Mouse (Mus musculus): Measurements from ENCODE around the gene Prmt8.

The Prmt8 gene

GRCm38 (mm10) chr6:127739921-127740320, 29.4 kb downstream of the Prmt8 start:
- DNase-seq (ENCODE audit: low spot score in 2 of 2), result no peak

- DNase-seq (ENCODE audit: low spot score in 2 of 2), result no peak
Measured at GRCm38 (mm10) chr6:127735130-127735981, 33.9 kb downstream of the Prmt8 start.

GRCm38 (mm10) chr6:127723126-127723525, 46.1 kb downstream of the Prmt8 start:
- DNase-seq (ENCODE audit: low spot score in 2 of 2), result no peak

- DNase-seq (ENCODE audit: low spot score in 2 of 2), result no peak
Measured at GRCm38 (mm10) chr6:127719875-127720274, 49.4 kb downstream of the Prmt8 start.

GRCm38 (mm10) chr6:127717239-127718137, 51.8 kb downstream of the Prmt8 start:
- no peak for DNase-seq (ENCODE audit: low spot score in 2 of 2)

- DNase-seq (ENCODE audit: low spot score in 2 of 2), result no peak
Measured at GRCm38 (mm10) chr6:127715428-127715827, 53.8 kb downstream of the Prmt8 start.

GRCm38 (mm10) chr6:127714906-127715305, 54.4 kb downstream of the Prmt8 start:
- DNase-seq (ENCODE audit: low spot score in 2 of 2), result no peak

GRCm38 (mm10) chr6:127708218-127708628, 61.0 kb downstream of the Prmt8 start:
- DNase-seq (ENCODE audit: low spot score in 2 of 2), result no peak

- DNase-seq (ENCODE audit: low spot score in 2 of 2), result no peak
Measured at GRCm38 (mm10) chr6:127701036-127701783, 68.1 kb downstream of the Prmt8 start.

- no peak for DNase-seq (ENCODE audit: low spot score in 2 of 2)
Measured at GRCm38 (mm10) chr6:127693681-127694080, 75.6 kb downstream of the Prmt8 start.

GRCm38 (mm10) chr6:127692298-127692697, 77.0 kb downstream of the Prmt8 start:
- no peak for DNase-seq (ENCODE audit: low spot score in 2 of 2)

GRCm38 (mm10) chr6:127687181-127687860, 82.0 kb downstream of the Prmt8 start:
- DNase-seq (ENCODE audit: low spot score in 2 of 2), result no peak

- no peak for DNase-seq (ENCODE audit: low spot score in 2 of 2)
Measured at GRCm38 (mm10) chr6:127684981-127685380, 84.3 kb downstream of the Prmt8 start.

- no peak for DNase-seq (ENCODE audit: low spot score in 2 of 2)
Measured at GRCm38 (mm10) chr6:127683561-127683960, 85.7 kb downstream of the Prmt8 start.

GRCm38 (mm10) chr6:127680784-127681183, 88.5 kb downstream of the Prmt8 start:
- DNase-seq (ENCODE audit: low spot score in 2 of 2), result no peak

GRCm38 (mm10) chr6:127678998-127679397, 90.3 kb downstream of the Prmt8 start:
- DNase-seq (ENCODE audit: low spot score in 2 of 2), result no peak

- no peak for DNase-seq (ENCODE audit: low spot score in 2 of 2)
Measured at GRCm38 (mm10) chr6:127678320-127678719, 91.0 kb downstream of the Prmt8 start.

GRCm38 (mm10) chr6:127676866-127677265, 92.4 kb downstream of the Prmt8 start:
- DNase-seq (ENCODE audit: low spot score in 2 of 2), result no peak

- no peak for DNase-seq (ENCODE audit: low spot score in 2 of 2)
Measured at GRCm38 (mm10) chr6:127672071-127672470, 97.2 kb downstream of the Prmt8 start.

GRCm38 (mm10) chr6:127670031-127670430, 99.2 kb downstream of the Prmt8 start:
- no peak for DNase-seq (ENCODE audit: low spot score in 2 of 2)

- DNase-seq (ENCODE audit: low spot score in 2 of 2), result no peak
Measured at GRCm38 (mm10) chr6:127669313-127669712, 100.0 kb downstream of the Prmt8 start.
